Mouse (Mus musculus) G1E (cell line): Measurements from ENCODE around the gene Nudcd3. TPM values are rescaled to one million over a fixed set of nuclear protein-coding genes. Genes with fewer than 3 reads are reported as not detected.
A peak's percentile ranks its signal among the peaks of the same experiment; 100 is the strongest.

Experiments used
- ATAC-seq: 2 replicates; pipeline ENCODE4 v1.8.0; 2016; ENCODE audit warnings: mild to moderate bottlenecking; ENCODE audit not compliant: insufficient number of reproducible peaks, poor library complexity, low FRiP score, severe bottlenecking; ENCODE audit errors: extremely low read depth
- DNase-seq: peaks from one replicate; pipeline ENCODE4 v3.0.0; 2012; ENCODE audit warnings: low spot score
- H3K27me3 ChIP-seq: 2 replicates; pipeline ENCODE4 v1.6.1; 2012; ENCODE audit warnings: mild to moderate bottlenecking, low read length, inconsistent platforms; ENCODE audit not compliant: insufficient read depth
- H3K36me3 ChIP-seq: replicated peaks from 2 replicates; pipeline ENCODE3; 2012; ENCODE audit warnings: mild to moderate bottlenecking, inconsistent platforms
- H3K4me1 ChIP-seq: 2 replicates; pipeline ENCODE4 v1.6.1; 2012; ENCODE audit warnings: low read depth, low read length, inconsistent platforms, mixed read lengths; ENCODE audit not compliant: insufficient read depth
- H3K4me3 ChIP-seq: 2 replicates; pipeline ENCODE4 v1.5.1; 2012; ENCODE audit warnings: low read depth, mild to moderate bottlenecking, inconsistent platforms, low read length, moderate library complexity, mixed read lengths
- H3K9me3 ChIP-seq: replicated peaks from 2 replicates; pipeline ENCODE4 v1.6.1; 2012; ENCODE audit warnings: inconsistent platforms
- CTCF ChIP-seq: IDR thresholded peaks from 2 replicates; pipeline ENCODE4 v1.5.1; 2012; ENCODE audit warnings: low read depth, low read length, inconsistent platforms, mixed read lengths
- GATA1 ChIP-seq: IDR thresholded peaks from 2 replicates; pipeline ENCODE4 v1.6.1; 2012; ENCODE audit warnings: borderline replicate concordance, low read length, inconsistent platforms, mixed read lengths
- GATA2 ChIP-seq: IDR thresholded peaks from 2 replicates; pipeline ENCODE4 v1.6.1; 2012; ENCODE audit warnings: low read depth, low read length, inconsistent platforms, borderline replicate concordance
- POLR2AphosphoS5 ChIP-seq: IDR thresholded peaks from 2 replicates; pipeline ENCODE4 v1.6.1; 2012; ENCODE audit warnings: low read depth, low read length, inconsistent platforms; ENCODE audit not compliant: insufficient replicate concordance
- TAL1 ChIP-seq: conservative IDR thresholded peaks from 2 replicates; pipeline ENCODE4 v1.6.1; 2012; ENCODE audit warnings: low read depth, low read length, inconsistent platforms, mixed read lengths
- polyA plus RNA-seq: library from polyadenylated mRNA; stranded (reverse); fragments of >175 nt; gene quantifications from 2 replicates; pipeline ENCODE4 v1.2.3, GENCODE M21; 2012
- total RNA-seq, 2 experiments: library from RNA; stranded (forward) in 1 of 2; stranded (reverse) in 1 of 2; fragments of 200-1000 nt in 1 of 2; fragments of >200 nt in 1 of 2; fragmentation: Nextera tagmentation in 1 of 2; gene quantifications; 2 replicates each; pipeline ENCODE4 v1.2.3; 2014 to 2017

Gene Nudcd3
- total and polyA plus RNA-seq, 3 experiments: 18.1 to 34.8 (median 25.7) TPM

DNA sequence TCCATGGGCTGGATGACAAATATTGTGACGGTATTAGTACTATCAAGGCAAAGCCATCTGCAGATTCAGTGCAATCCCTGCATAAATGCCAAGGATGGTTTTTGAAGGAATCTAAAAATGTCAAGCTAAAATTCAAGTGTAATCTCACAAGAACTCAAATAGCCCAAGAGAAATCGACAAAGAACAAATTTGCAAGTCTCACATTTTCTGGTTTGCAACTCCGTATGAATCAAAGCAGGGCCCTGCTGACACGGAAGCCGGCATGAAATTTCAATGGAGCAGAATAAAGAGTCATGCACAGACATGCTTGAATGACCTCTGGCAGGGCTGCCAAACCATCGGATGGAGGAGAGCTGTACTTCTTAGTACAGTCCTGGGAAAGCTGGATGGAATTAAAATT, 19.8 kb upstream of the Nudcd3 start:
- Histone ChIP-seq H3K27me3 (peaks cover 24% of the 10 kb centered on the region), H3K9me3 (no peaks in the 10 kb centered on the region), H3K4me1 (peaks cover 6% of the 10 kb centered on the region), H3K4me3 (no peak overlapping the region), H3K36me3 (no peaks in the 10 kb centered on the region)
- TF ChIP-seq CTCF (no peak), GATA1 (no peak), GATA2 (no peak), TAL1 (no peak), POLR2AphosphoS5 (no peak)
- no peak for DNase-seq
- ATAC-seq: no peak

- H3K27me3 ChIP-seq: peaks cover 17% of the 10 kb centered on the region
- DNase-seq: no peak
- H3K4me3 ChIP-seq: no peak overlapping the region
- peaks cover 6% of the 10 kb centered on the region for H3K4me1 ChIP-seq
- no peaks in the 10 kb centered on the region for H3K36me3 ChIP-seq
- no peak for TF ChIP-seq TAL1
- TF ChIP-seq CTCF: no peak
- no peak for TF ChIP-seq GATA1
- TF ChIP-seq POLR2AphosphoS5: no peak
- no peak for TF ChIP-seq GATA2
- H3K9me3 ChIP-seq: no peaks in the 10 kb centered on the region
- no peak for ATAC-seq
Observed at GRCm38 (mm10) chr11:6218189-6218896, 18.1 kb upstream of the Nudcd3 start.

GRCm38 (mm10) chr11:6216834-6217233, 16.6 kb upstream of the Nudcd3 start:
- DNase-seq (no peak), ATAC-seq (no peak)
- TF ChIP-seq POLR2AphosphoS5: no peak
- no peak for TF ChIP-seq GATA1
- no peak for TF ChIP-seq GATA2
- TF ChIP-seq CTCF: no peak
- TF ChIP-seq TAL1: no peak
- Histone ChIP-seq H3K4me1 (peaks cover 6% of the 10 kb centered on the region), H3K9me3 (no peaks in the 10 kb centered on the region), H3K36me3 (no peaks in the 10 kb centered on the region), H3K4me3 (no peak overlapping the region), H3K27me3 (peaks cover 14% of the 10 kb centered on the region)

- TF ChIP-seq CTCF (no peak), GATA2 (no peak), GATA1 (no peak), POLR2AphosphoS5 (no peak), TAL1 (no peak)
- Histone ChIP-seq H3K27me3 (peaks cover 20% of the 10 kb centered on the region; the same call in 1 of the 2 replicates), H3K36me3 (no peaks in the 10 kb centered on the region), H3K4me3 (no peak overlapping the region), H3K4me1 (no peaks in the 10 kb centered on the region), H3K9me3 (peaks cover 2% of the 10 kb centered on the region; the same call in 1 of the 2 replicates)
- no peak for DNase-seq
- no peak for ATAC-seq
Observed at GRCm38 (mm10) chr11:6208158-6208557, 7.9 kb upstream of the Nudcd3 start.

DNA sequence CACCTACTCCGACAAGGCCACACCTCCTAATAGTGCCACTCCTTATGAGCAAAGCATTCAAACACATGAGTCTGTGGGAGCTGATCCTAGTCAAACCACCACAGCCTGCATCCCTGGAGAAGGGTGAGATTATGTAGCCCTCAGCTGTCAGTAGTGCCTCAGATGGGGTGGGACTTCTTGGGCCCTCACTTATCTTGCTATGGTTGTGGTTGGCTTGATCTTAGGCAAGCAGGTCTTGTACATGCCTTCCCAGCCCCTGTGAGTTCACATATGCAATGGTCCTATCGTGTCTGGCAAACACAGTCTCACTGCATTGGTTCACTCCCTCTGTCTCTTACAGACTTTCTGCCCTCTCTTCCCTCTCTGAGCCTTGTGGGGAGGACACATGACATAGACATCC, 6.9 kb upstream of the Nudcd3 start:
- no peaks in the 10 kb centered on the region for H3K4me1 ChIP-seq
- H3K4me3 ChIP-seq: no peak overlapping the region
- no peaks in the 10 kb centered on the region for H3K36me3 ChIP-seq
- DNase-seq: no peak
- peaks cover 2% of the 10 kb centered on the region; the same call in 1 of the 2 replicates for H3K9me3 ChIP-seq
- ATAC-seq: no peak
- H3K27me3 ChIP-seq: peaks cover 20% of the 10 kb centered on the region; the same call in 1 of the 2 replicates
- TF ChIP-seq POLR2AphosphoS5 (no peak), GATA1 (no peak), TAL1 (no peak), CTCF (no peak), GATA2 (no peak)

GRCm38 (mm10) chr11:6200570-6200969, 355 bp upstream of the Nudcd3 start:
- no peak for TF ChIP-seq TAL1
- no peak for TF ChIP-seq GATA1
- no peak for TF ChIP-seq CTCF
- no peak for TF ChIP-seq POLR2AphosphoS5
- no peak for TF ChIP-seq GATA2
- peaks cover 25% of the 10 kb centered on the region for H3K36me3 ChIP-seq
- ATAC-seq: no peak
- 0 out of 2 replicates have a peak, but pooled peaks cover 5% of the 10 kb centered on the region for H3K27me3 ChIP-seq
- peaks cover 33% of the 10 kb centered on the region for H3K4me1 ChIP-seq
- no peaks in the 10 kb centered on the region for H3K9me3 ChIP-seq
- peak overlapping the region; percentile 99 for H3K4me3 ChIP-seq
- no peak for DNase-seq
